Mouse (Mus musculus): ENCODE results near the gene Iqcf1. TPM values are rescaled to one million over a fixed set of nuclear protein-coding genes. Genes with fewer than 3 reads are reported as not detected.
A peak's percentile ranks its signal among the peaks of the same experiment; 100 is the strongest.

The Iqcf1 gene
- polyA plus RNA-seq, 1 experiment from 2014 or later = not detected

DNA sequence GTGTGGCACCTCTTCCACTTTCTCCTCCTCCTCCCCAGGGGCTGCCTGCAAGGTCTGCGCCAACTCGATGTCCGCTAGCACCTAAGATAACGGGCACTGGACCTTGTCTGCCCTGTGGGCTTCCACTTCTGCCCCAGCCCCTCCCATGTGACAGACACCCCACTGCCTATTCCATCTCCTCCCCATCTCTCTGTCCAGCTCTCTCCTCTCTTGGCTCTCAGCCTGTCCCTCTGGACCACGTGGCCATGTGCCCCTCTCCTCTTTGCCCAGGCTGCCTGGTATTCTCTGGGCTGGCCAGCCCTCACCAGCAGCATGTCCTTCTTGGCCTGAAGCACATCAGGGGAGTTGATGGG, 26.0 kb upstream of the Iqcf1 start:
- H3K4me3 ChIP-seq (ENCODE audit: low read depth, low read length) = no peak overlapping the region
- no peak overlapping the region for H3K9ac ChIP-seq (ENCODE audit: low read depth, low read length)
- no peak for ATAC-seq
- no peaks in the 10 kb centered on the region for H3K27me3 ChIP-seq (replicated peaks; ENCODE audit: control insufficient read depth, insufficient read depth, low read length)
- 80% methylated on average over 5 of the region's 5 CpGs for WGBS
- H3K27ac ChIP-seq (ENCODE audit: low read depth, low read length) = no peak overlapping the region
- H3K36me3 ChIP-seq (ENCODE audit: control insufficient read depth, insufficient read depth) = no peaks in the 10 kb centered on the region; the same call in 1 of the 2 replicates
- H3K4me2 ChIP-seq (replicated peaks; ENCODE audit: low read depth) = no peak overlapping the region
- TF ChIP-seq CTCF (IDR thresholded peaks at IDR 0.05; ENCODE audit: low read depth) = no peak
- no peaks in the 10 kb centered on the region for H3K9me3 ChIP-seq (ENCODE audit: control insufficient read depth)
- H3K4me1 ChIP-seq (replicated peaks; ENCODE audit: control insufficient read depth, insufficient read depth, low read length) = peaks cover 8% of the 10 kb centered on the region

DNA sequence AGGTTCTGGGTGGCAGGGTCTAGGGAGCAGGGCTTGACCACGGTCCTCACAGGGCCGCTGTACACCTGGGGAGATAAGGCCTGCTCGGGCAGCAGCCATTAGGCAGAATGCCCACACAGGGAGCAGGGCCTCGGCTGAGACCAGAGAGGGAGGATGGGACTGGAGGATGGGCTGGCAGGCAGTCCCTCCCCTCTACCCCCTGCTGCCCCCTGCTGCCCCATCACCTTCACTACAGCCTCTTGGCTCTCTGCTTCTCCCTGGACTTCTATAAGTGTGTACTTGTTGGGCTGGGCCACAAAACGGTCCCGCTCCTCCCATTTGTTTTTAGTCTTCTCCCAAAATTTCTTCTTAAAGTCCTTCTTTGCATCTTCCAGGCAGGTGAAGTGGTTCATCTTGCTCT, 25.3 kb upstream of the Iqcf1 start:
- Histone ChIP-seq H3K4me1 (replicated peaks; ENCODE audit: control insufficient read depth, insufficient read depth, low read length) (peaks cover 8% of the 10 kb centered on the region), H3K4me3 (ENCODE audit: low read depth, low read length) (no peak overlapping the region), H3K9ac (ENCODE audit: low read depth, low read length) (no peak overlapping the region), H3K27ac (ENCODE audit: low read depth, low read length) (no peak overlapping the region), H3K4me2 (replicated peaks; ENCODE audit: low read depth) (no peak overlapping the region), H3K27me3 (replicated peaks; ENCODE audit: control insufficient read depth, insufficient read depth, low read length) (no peaks in the 10 kb centered on the region), H3K36me3 (ENCODE audit: control insufficient read depth, insufficient read depth) (peaks cover 6% of the 10 kb centered on the region; the same call in 1 of the 2 replicates), H3K9me3 (ENCODE audit: control insufficient read depth) (no peaks in the 10 kb centered on the region)
- peak; percentile 89 for TF ChIP-seq CTCF (IDR thresholded peaks at IDR 0.05; ENCODE audit: low read depth)
- no peak for ATAC-seq
- 12% methylated on average over 6 of the region's 6 CpGs for WGBS

DNA sequence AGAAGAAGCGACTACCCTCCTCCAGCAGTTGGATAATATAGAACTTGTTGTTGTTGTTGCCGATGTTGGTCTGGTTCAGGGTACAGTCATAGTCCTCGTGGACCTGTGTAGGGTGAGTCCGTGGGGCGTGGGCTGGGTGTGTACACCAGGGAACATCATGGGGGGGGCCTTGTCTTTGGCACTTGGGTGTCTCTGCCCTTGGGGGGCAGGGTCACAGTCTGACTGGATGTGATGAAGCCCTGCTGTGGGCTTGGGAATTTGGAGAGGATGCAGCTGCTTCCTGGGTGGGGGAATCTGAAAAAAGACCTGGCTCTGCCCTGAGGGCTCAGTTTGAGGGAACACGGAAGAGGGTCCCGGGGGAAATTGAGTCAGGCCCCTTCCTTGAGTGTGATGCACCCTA, 24.7 kb upstream of the Iqcf1 start:
- Histone ChIP-seq H3K4me1 (replicated peaks; ENCODE audit: control insufficient read depth, insufficient read depth, low read length) (peaks cover 8% of the 10 kb centered on the region), H3K27me3 (replicated peaks; ENCODE audit: control insufficient read depth, insufficient read depth, low read length) (no peaks in the 10 kb centered on the region), H3K9ac (ENCODE audit: low read depth, low read length) (no peak overlapping the region), H3K27ac (ENCODE audit: low read depth, low read length) (no peak overlapping the region), H3K36me3 (ENCODE audit: control insufficient read depth, insufficient read depth) (peaks cover 12% of the 10 kb centered on the region; the same call in 1 of the 2 replicates), H3K4me2 (replicated peaks; ENCODE audit: low read depth) (0 out of 2 replicates have a peak overlapping the region, but pooled peaks have one; percentile 53), H3K9me3 (ENCODE audit: control insufficient read depth) (no peaks in the 10 kb centered on the region), H3K4me3 (ENCODE audit: low read depth, low read length) (no peak overlapping the region)
- WGBS = 70% methylated on average over 7 of the region's 7 CpGs
- no peak for TF ChIP-seq CTCF (IDR thresholded peaks at IDR 0.05; ENCODE audit: low read depth)
- ATAC-seq = no peak

DNA sequence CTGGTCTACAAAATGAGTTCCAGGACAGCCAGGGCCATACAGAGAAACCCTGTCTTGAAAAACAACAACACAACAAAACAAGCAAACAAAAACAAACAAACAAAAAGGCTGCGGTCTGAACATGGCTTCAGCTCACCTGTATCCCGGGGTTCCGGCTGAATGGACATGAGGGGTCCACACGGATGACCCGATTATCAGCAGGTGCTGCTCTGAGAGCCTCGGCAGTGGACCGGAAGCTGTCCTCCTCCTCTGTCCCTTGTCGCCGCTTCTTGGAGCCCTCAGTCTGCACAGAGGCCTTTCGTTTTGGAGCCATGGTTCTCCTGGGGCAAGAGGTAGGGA, 24.1 kb upstream of the Iqcf1 start, which contains the start of gene Rrp9:
TSS of gene Rrp9 (plus strand) at position 301 of the 339 bp plus-strand sequence.
- no peak for ATAC-seq
- H3K9me3 ChIP-seq (ENCODE audit: control insufficient read depth) = no peaks in the 10 kb centered on the region
- TF ChIP-seq CTCF (IDR thresholded peaks at IDR 0.05; ENCODE audit: low read depth) = no peak
- H3K36me3 ChIP-seq (ENCODE audit: control insufficient read depth, insufficient read depth) = peaks cover 17% of the 10 kb centered on the region
- H3K4me1 ChIP-seq (replicated peaks; ENCODE audit: control insufficient read depth, insufficient read depth, low read length) = peaks cover 8% of the 10 kb centered on the region
- peak within 1 kb of the TSS; percentile 37; the same call in 1 of the 2 replicates for H3K9ac ChIP-seq (ENCODE audit: low read depth, low read length)
- peak within 1 kb of the TSS; percentile 53 for H3K4me2 ChIP-seq (replicated peaks; ENCODE audit: low read depth)
- no peaks in the 10 kb centered on the region for H3K27me3 ChIP-seq (replicated peaks; ENCODE audit: control insufficient read depth, insufficient read depth, low read length)
- peak within 1 kb of the TSS; percentile 46; the same call in 1 of the 2 replicates for H3K27ac ChIP-seq (ENCODE audit: low read depth, low read length)
- peak within 1 kb of the TSS; percentile 26 for H3K4me3 ChIP-seq (ENCODE audit: low read depth, low read length)
- WGBS = 81% methylated on average over 10 of the region's 10 CpGs

DNA sequence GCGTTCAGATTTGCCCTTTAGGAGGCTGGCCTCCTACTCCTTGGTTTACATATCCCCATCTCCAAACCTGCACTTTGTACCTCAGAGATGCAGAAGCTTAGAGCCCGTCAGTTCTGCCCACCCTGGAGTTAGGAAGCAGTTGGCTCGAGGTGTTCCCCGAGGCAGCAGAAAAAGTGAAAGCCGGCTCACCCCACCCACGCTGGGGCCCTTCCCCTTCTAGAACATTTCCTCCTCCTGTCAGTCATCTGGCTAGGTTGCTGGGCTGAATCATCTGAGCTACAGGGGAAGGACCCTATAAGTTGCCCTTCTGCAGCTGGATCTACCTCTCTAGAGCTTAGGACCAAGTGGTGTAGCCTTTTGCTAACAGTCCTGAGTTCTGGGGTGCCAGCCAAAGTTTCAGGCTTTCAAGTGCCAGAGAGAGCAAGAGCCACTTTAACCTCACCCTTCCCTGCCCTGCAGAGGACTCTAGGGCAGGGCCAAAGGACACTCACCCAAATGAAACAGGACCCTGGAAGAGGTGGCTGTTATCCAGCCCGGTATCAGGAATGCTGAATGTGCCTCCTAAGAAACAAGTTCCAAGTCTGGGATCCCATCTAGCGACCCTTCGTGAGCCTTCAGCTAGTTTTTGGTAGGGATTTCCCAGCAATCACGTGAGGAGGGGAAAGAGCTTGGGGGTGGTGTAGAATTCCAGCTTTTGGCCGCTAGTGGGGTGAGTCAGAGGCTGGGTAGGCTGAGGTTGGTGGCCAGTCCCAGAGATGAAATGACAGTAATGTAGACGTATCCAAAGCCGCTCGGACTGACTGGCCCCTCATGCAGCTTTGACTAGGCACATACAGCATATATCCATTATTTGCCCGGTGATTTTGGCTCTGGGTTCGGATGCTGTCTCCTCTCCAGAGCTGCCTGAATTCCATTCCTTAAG, 23.5 kb upstream of the Iqcf1 start:
- Histone ChIP-seq H3K9ac (ENCODE audit: low read depth, low read length) (peak overlapping the region; percentile 37; the same call in 1 of the 2 replicates), H3K27me3 (replicated peaks; ENCODE audit: control insufficient read depth, insufficient read depth, low read length) (no peaks in the 10 kb centered on the region), H3K4me1 (replicated peaks; ENCODE audit: control insufficient read depth, insufficient read depth, low read length) (peaks cover 8% of the 10 kb centered on the region), H3K36me3 (ENCODE audit: control insufficient read depth, insufficient read depth) (peaks cover 23% of the 10 kb centered on the region), H3K4me2 (replicated peaks; ENCODE audit: low read depth) (peak overlapping the region; percentile 53), H3K9me3 (ENCODE audit: control insufficient read depth) (no peaks in the 10 kb centered on the region), H3K4me3 (ENCODE audit: low read depth, low read length) (peak overlapping the region; percentile 26), H3K27ac (ENCODE audit: low read depth, low read length) (peak overlapping the region; percentile 46; the same call in 1 of the 2 replicates)
- no peak for TF ChIP-seq CTCF (IDR thresholded peaks at IDR 0.05; ENCODE audit: low read depth)
- 16% methylated on average over 16 of the region's 16 CpGs for WGBS
- peak; percentile 28 for ATAC-seq

DNA sequence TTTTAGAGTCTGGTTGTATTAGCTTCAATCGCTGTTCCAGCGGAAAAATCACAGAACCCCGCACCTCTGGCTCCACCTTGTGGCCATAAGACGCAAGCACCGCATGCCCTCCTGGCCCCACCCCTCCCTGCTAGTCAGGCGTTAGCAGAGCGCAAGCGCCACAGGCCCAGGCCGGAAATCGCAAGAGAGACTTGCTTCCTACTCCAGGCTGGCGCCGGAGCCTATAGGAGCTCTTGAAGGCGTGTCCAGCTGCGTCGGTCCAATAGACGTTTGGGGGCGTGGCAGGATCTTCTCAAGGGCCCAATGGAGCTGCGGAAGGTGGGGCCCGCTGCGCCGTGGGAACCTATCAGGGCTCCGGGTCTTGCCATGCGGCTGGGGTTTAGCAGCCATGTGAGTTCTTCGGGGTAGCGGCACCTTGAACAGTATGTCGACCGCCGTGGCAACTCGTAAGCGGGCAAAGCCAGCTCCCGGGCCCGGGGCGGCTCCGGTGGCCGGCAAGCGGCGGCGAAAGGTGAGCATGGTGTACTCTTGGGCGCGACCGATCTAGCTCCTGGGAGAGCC, 22.8 kb upstream of the Iqcf1 start, which contains the start of gene Parp3:
TSS of gene Parp3 (minus strand) at position 26 of the 561 bp plus-strand sequence.
- TF ChIP-seq CTCF (IDR thresholded peaks at IDR 0.05; ENCODE audit: low read depth) = peak; percentile 97
- under 1% methylated on average over 41 of the region's 41 CpGs for WGBS
- peak within 1 kb of the TSS; percentile 46; the same call in 1 of the 2 replicates for H3K27ac ChIP-seq (ENCODE audit: low read depth, low read length)

More for the DNA sequence above, 22.8 kb upstream of the Iqcf1 start, which contains the start of gene Parp3:
- peak within 1 kb of the TSS; percentile 58 for H3K4me3 ChIP-seq (ENCODE audit: low read depth, low read length)
- H3K27me3 ChIP-seq (replicated peaks; ENCODE audit: control insufficient read depth, insufficient read depth, low read length) = no peaks in the 10 kb centered on the region
- ATAC-seq = peak; percentile 99
- peak within 1 kb of the TSS; percentile 55 for H3K9ac ChIP-seq (ENCODE audit: low read depth, low read length)
- no peaks in the 10 kb centered on the region for H3K9me3 ChIP-seq (ENCODE audit: control insufficient read depth)
- H3K4me1 ChIP-seq (replicated peaks; ENCODE audit: control insufficient read depth, insufficient read depth, low read length) = peaks cover 8% of the 10 kb centered on the region
- H3K36me3 ChIP-seq (ENCODE audit: control insufficient read depth, insufficient read depth) = peaks cover 28% of the 10 kb centered on the region
- H3K4me2 ChIP-seq (replicated peaks; ENCODE audit: low read depth) = peak within 1 kb of the TSS; percentile 85

All from intestine, postnatal 0 days (tissue).